Mouse (Mus musculus): ENCODE data around the gene Exoc3l2. TPM values are rescaled to one million over a fixed set of nuclear protein-coding genes. Genes with fewer than 3 reads are reported as not detected.

Exoc3l2 gene
- polyA plus RNA-seq, 1 experiment from 2014 or later = 1.2 TPM

DNA sequence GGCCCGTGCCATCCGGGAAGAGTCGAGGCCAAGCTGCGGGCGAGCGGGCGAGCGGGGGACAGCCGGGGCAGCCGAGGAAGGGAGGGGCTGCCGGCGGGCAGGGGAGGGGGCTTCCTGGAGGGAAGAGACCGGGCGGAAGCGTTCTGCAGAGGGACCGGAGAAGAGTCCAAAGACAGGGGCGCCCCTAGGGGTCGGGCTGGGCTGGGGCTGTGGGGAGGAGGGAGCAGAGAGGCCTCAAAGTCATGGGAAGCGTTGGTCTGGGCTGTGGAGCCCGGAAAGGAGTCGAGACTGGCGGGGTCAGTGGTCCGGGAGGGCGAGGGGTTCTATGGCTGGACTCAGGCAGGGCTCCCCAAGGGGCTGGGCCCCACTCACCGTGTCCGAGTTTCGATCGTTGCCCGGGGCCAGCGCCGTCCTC lies 5.1 kb upstream of the Exoc3l2 start:
- peak overlapping the region; percentile 99 for H3K4me3 ChIP-seq
- under 1% methylated on average over 31 of the region's 31 CpGs for WGBS
- no peaks in the 10 kb centered on the region for H3K9me3 ChIP-seq
- H3K4me1 ChIP-seq = peaks cover 42% of the 10 kb centered on the region
- H3K36me3 ChIP-seq (replicated peaks) = peaks cover 38% of the 10 kb centered on the region
- H3K27ac ChIP-seq (replicated peaks) = peak overlapping the region; percentile 94
- DNase-seq (ENCODE audit: low spot score) = peak; percentile 88
- peaks cover 4% of the 10 kb centered on the region for H3K27me3 ChIP-seq (replicated peaks; ENCODE audit: low read depth, poor library complexity, severe bottlenecking)

DNA sequence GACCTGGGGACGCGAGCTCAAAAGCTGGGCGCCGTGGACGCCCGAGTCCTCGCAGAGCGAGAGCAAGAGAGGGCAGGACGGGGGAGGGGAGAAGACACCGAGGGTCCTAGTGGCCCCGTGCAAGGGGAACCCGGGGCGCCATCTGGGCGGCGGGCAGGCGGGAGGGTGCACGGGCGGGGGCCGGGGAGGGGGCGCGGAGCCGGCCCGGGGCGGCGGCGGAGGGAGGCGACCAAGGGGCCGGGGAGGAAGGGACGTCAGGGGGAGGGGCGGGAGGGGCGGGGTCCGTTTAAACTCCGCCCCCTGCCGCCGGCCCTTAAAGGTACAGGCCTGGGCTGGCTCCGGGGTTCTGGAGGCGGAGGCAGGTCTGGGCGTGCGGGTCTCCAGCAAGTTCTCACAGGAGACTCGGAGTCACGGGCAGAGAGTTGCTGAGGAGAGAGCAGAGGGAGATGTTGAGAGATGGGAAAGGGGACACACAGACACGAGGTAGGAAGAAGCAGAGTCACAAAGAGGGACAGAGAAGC lies 4.5 kb upstream of the Exoc3l2 start, which contains the start of gene Mark4:
Gene Mark4 (minus strand): TSS at position 231 of the 521 bp plus-strand sequence.
- Histone ChIP-seq H3K9me3 (no peaks in the 10 kb centered on the region), H3K27ac (replicated peaks) (peak within 1 kb of the TSS; percentile 94), H3K4me1 (peaks cover 48% of the 10 kb centered on the region), H3K4me3 (peak within 1 kb of the TSS; percentile 99), H3K36me3 (replicated peaks) (peaks cover 33% of the 10 kb centered on the region), H3K27me3 (replicated peaks; ENCODE audit: low read depth, poor library complexity, severe bottlenecking) (peaks cover 9% of the 10 kb centered on the region)
- DNase-seq (ENCODE audit: low spot score) = peak; percentile 93
- 1% methylated on average over 36 of the region's 42 CpGs for WGBS

DNA sequence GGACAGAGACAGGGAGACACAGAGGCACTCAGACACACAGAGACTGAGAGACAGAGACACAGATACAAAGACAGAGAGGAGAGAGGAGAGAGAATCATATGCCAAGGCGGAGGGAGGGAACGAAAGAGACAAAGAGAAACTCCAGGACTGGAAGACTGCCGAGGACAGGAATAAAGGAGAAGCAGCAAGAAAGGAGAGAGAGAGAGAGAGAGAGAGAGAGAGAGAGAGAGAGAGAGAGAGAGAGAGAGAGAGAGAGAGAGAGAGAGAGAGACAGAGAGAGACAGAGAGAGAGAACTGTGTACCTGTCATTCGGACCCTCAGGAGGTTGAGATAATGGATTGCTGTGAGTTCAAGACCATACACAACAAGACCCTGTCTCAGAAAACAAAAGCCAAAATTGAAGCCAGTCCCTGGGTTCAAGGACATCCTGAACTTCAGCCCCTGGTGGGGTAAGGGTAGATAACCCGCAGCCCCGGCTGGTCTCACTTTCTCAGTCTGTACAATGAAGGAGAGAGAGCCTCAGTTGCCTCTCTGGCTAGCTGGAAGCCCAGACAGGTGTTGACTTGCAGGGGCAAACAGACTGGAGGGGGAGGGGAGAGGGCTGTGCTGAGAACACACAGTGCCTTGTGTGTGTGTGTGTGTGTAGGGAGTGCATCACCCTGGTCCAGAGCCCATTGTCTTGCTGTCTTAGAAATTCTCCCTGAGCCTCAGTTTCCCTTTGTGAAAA lies 3.8 kb upstream of the Exoc3l2 start:
- Histone ChIP-seq H3K4me3 (peak overlapping the region; percentile 99), H3K27me3 (replicated peaks; ENCODE audit: low read depth, poor library complexity, severe bottlenecking) (peaks cover 9% of the 10 kb centered on the region), H3K9me3 (no peaks in the 10 kb centered on the region), H3K27ac (replicated peaks) (peak overlapping the region; percentile 94), H3K4me1 (peaks cover 55% of the 10 kb centered on the region), H3K36me3 (replicated peaks) (peaks cover 27% of the 10 kb centered on the region)
- 17% methylated on average over 6 of the region's 6 CpGs for WGBS
- no peak for DNase-seq (ENCODE audit: low spot score)

DNA sequence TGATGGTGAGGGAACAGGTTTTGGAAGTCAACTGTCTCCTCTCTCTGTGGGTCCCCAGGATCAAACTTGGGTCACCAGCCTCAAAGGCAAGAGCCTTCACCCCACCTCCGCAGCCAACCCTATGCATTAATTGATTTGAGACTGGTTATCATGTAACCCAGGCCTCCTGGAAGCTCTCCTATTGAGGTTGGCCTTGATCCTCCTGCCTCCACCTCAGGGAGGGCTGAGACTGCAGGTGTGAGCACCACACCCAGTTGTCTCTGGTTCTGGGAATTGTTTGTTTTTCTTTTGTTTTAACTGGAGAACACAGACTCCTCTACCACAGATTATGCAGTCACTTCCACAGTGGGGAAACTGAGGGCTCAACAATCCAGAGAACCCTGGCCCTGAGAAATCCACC lies 2.6 kb upstream of the Exoc3l2 start:
- Histone ChIP-seq H3K9me3 (no peaks in the 10 kb centered on the region), H3K27me3 (replicated peaks; ENCODE audit: low read depth, poor library complexity, severe bottlenecking) (peaks cover 19% of the 10 kb centered on the region), H3K36me3 (replicated peaks) (peaks cover 15% of the 10 kb centered on the region), H3K27ac (replicated peaks) (no peak overlapping the region), H3K4me1 (peaks cover 66% of the 10 kb centered on the region), H3K4me3 (no peak overlapping the region)
- 76% methylated on average over 1 of the region's 1 CpGs for WGBS
- no peak for DNase-seq (ENCODE audit: low spot score)

DNA sequence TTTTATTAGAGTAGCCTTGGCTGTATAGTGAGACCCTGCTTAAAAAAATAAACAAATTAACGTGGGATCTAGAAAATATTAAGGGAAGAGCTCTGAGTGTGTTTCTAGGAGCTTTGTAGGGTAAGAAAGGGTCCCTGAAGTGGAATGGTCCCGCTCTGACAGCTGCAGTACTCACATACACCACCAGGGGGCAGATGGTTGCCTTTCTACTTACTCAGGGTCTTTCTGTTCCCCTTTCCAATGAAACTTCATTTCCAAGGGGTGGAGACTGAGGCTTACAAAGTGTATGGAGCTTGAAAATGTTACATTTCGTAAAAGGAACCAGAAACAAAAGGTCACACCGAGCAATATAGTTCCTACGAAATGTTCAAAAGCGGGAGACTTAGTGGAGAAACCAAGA lies 1.6 kb upstream of the Exoc3l2 start:
- Histone ChIP-seq H3K4me3 (no peak overlapping the region), H3K4me1 (peaks cover 61% of the 10 kb centered on the region), H3K9me3 (no peaks in the 10 kb centered on the region), H3K27ac (replicated peaks) (no peak overlapping the region), H3K36me3 (replicated peaks) (peaks cover 5% of the 10 kb centered on the region; the same call in 1 of the 2 replicates), H3K27me3 (replicated peaks; ENCODE audit: low read depth, poor library complexity, severe bottlenecking) (peaks cover 29% of the 10 kb centered on the region)
- 16% methylated on average over 6 of the region's 6 CpGs for WGBS
- DNase-seq (ENCODE audit: low spot score) = peak; percentile 88

DNA sequence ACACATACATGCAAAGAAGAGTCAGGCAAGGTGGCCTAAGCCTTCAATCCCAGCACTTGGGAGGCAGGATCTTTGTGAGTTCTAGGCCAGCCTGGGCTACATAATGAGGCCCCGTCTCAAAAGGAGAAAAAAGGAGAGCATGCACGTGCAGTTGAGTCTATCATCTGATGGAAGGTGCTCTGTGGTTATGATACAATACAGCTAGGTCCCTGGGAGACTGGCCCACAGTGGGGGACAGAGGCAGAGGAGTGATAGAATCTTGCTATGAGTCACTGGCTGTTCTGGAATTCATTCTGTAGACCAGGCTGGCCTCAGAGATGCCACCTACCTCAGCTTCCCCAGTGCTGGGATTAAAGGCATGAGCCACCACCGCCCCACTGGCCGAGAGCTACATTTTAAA lies 688 bp upstream of the Exoc3l2 start:
- Histone ChIP-seq H3K27ac (replicated peaks) (peak overlapping the region; percentile 71; the same call in 1 of the 2 replicates), H3K4me3 (peak overlapping the region; percentile 44; the same call in 1 of the 2 replicates), H3K4me1 (peaks cover 51% of the 10 kb centered on the region), H3K27me3 (replicated peaks; ENCODE audit: low read depth, poor library complexity, severe bottlenecking) (peaks cover 39% of the 10 kb centered on the region), H3K9me3 (no peaks in the 10 kb centered on the region), H3K36me3 (replicated peaks) (no peaks in the 10 kb centered on the region)
- DNase-seq (ENCODE audit: low spot score) = no peak
- 60% methylated on average over 4 of the region's 4 CpGs for WGBS

DNA sequence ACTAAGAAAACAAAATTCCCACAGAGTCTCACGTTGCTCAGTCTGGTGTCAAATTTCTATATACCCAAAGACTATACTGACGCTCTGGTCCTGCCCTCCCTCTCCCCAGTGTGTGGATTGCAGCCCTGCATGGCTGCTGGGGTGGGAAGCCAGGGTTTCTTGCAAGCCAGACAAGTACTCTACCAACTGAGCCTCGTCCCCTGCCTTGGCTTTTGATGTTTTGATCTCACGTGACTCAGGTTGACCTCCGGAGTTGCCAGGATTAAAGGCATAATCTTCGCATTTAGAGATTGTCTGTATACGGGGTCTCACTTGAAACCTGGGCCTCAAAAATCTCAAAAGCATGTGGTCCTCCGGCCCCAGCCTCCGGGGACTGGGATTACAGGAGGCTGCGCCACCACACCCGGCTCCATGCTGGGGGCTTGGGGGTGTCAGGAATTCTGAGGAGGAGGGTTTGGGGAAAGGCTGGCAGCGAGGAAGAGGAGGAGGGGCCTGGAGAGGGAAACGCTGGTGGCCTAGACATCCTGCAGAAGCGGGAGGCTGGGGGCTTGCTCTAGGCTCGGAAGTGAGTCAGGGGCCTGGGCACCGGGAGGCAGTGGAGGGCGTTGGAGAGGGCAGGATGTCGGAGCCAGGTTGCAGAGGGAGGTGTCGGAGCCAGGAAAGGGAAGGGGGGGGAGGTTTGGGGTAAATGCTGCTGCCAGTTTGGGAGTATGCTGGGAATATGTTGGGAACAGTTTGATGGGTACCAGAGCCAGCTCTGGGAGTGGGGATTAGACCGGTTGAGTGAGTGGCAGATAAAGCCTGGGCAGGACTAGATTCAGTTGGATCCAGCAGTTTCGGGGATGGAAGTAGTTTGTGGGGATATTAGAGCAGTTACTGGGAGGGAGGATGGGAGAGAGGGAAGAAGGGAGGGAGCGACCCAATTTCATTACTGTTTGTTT lies 1.5 kb downstream of the Exoc3l2 start:
- peak; percentile 77 for DNase-seq (ENCODE audit: low spot score)
- H3K36me3 ChIP-seq (replicated peaks) = no peaks in the 10 kb centered on the region
- no peaks in the 10 kb centered on the region for H3K9me3 ChIP-seq
- H3K27ac ChIP-seq (replicated peaks) = peak overlapping the region; percentile 85
- 6% methylated on average over 22 of the region's 22 CpGs for WGBS
- H3K27me3 ChIP-seq (replicated peaks; ENCODE audit: low read depth, poor library complexity, severe bottlenecking) = peaks cover 61% of the 10 kb centered on the region
- H3K4me3 ChIP-seq = peak overlapping the region; percentile 44
- H3K4me1 ChIP-seq = peaks cover 44% of the 10 kb centered on the region

DNA sequence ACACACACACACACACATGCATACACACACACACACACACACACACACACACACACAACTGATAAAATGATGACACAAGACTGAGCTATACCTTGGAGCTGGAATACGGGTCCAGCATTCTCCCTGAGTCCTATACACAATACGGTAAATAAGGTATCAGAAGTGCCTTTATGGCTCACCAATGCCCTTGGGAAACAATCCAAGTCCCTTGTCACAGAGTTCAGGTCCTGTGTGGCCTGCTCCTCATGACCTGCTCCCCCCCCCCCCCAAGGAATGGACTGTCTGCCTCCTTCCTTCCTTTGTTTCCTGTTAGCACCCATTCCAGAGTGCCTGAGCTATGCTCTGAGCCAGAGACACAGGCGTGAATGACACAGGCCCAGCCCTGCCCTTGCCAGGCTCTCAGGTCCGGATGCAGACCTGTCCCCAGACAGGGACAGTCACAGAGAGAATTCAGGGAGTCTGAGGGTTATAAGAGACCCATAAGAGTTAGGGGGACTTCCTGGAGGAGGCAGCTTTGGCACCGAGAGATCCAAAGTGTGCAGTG lies 3.5 kb downstream of the Exoc3l2 start:
- Histone ChIP-seq H3K9me3 (no peaks in the 10 kb centered on the region), H3K27ac (replicated peaks) (no peak overlapping the region), H3K36me3 (replicated peaks) (no peaks in the 10 kb centered on the region), H3K27me3 (replicated peaks; ENCODE audit: low read depth, poor library complexity, severe bottlenecking) (peaks cover 81% of the 10 kb centered on the region), H3K4me1 (peaks cover 47% of the 10 kb centered on the region), H3K4me3 (no peak overlapping the region)
- WGBS = 64% methylated on average over 5 of the region's 5 CpGs
- no peak for DNase-seq (ENCODE audit: low spot score)

DNA sequence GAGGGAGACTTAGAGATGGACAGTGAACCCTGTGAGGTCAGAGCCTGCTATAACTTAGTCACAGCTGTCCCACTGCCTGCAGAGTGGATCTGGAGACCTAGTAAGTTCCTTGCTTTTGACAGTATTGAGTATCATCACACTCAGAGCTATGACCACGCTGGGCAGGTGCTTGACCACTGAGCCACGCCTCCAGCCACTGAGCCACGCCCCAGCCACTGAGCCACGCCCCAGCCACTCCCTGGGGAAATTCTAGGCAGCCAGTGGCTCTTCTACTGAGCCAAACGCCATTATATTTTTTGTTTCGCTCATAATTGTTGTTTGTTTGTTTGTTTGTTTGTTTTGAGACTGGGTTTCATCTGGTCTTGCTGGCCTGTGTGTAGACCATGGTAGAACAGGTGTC lies 4.5 kb downstream of the Exoc3l2 start:
- 36% methylated on average over 6 of the region's 6 CpGs for WGBS
- peaks cover 91% of the 10 kb centered on the region for H3K27me3 ChIP-seq (replicated peaks; ENCODE audit: low read depth, poor library complexity, severe bottlenecking)
- H3K9me3 ChIP-seq = no peaks in the 10 kb centered on the region

DNA sequence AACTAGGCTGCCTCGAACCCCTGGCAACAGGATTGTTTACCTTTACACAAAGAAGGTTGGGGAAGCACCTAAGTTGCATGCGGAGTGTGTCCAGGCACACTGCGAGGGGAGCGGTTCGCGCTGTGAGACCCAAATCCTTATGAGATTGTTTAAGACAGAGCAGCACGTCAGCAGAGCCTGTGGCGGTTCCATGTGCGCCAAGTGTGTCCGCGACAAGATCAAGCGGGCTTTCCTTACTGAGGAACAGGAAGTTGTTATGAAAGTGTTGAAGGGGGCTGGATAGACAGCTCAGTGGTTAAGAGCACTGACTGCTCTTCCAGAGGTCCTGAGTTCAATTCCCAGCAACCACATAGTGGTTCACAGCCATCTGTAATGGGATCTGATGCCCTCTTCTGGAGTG lies 5.1 kb downstream of the Exoc3l2 start:
- Histone ChIP-seq H3K36me3 (replicated peaks) (no peaks in the 10 kb centered on the region), H3K27me3 (replicated peaks; ENCODE audit: low read depth, poor library complexity, severe bottlenecking) (peaks cover 91% of the 10 kb centered on the region), H3K9me3 (no peaks in the 10 kb centered on the region), H3K27ac (replicated peaks) (no peak overlapping the region), H3K4me1 (peaks cover 37% of the 10 kb centered on the region), H3K4me3 (no peak overlapping the region)
- DNase-seq (ENCODE audit: low spot score) = no peak
- WGBS = 72% methylated on average over 12 of the region's 12 CpGs

More for the DNA sequence above, 4.5 kb downstream of the Exoc3l2 start:
- Histone ChIP-seq H3K27ac (replicated peaks) (no peak overlapping the region), H3K36me3 (replicated peaks) (no peaks in the 10 kb centered on the region), H3K4me1 (peaks cover 44% of the 10 kb centered on the region), H3K4me3 (no peak overlapping the region)
- no peak for DNase-seq (ENCODE audit: low spot score)

DNA sequence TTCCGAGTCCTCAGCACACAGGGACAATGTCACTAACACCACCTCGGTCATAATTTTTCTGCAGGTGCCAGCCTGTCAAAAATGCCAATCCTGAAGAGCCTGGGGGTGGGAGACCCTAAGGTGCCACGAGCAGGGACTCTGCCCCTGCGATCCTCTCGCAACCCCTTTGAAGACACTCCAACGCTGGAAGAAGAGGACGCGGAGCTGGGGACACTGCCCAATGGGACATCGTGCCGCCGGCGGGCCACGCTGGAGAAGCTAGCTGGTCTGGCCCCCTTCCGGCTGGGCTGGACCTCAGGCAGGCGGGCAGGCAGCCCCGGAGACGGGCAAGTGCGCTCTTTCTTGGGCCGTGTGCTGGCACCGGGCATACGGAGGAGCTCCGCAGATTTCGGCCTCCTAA lies 6.3 kb downstream of the Exoc3l2 start:
- Histone ChIP-seq H3K27me3 (replicated peaks; ENCODE audit: low read depth, poor library complexity, severe bottlenecking) (peaks cover 99% of the 10 kb centered on the region), H3K4me1 (peaks cover 35% of the 10 kb centered on the region), H3K27ac (replicated peaks) (no peak overlapping the region), H3K36me3 (replicated peaks) (no peaks in the 10 kb centered on the region), H3K9me3 (no peaks in the 10 kb centered on the region), H3K4me3 (peak overlapping the region; percentile 4)
- WGBS = 17% methylated on average over 23 of the region's 23 CpGs
- DNase-seq (ENCODE audit: low spot score) = no peak

DNA sequence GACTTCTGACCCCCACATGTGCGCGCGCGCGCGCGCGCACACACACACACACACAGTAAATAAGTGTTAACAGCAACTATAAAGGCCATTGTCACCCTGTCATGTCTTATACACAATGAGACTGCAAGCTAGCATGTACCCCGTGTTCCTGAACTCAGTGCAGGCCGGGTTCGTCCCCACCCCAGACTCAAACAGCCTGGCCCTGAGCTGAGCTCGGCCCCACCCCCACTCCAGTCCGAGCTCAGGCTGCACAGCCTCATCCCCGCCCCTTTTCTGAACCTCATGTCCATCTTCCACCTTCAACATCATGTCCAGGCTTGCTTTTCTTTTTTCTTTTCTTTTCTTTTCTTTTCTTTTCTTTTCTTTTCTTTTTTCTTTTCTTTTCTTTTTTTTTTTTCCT lies 7.2 kb downstream of the Exoc3l2 start:
- H3K36me3 ChIP-seq (replicated peaks) = no peaks in the 10 kb centered on the region
- no peak for DNase-seq (ENCODE audit: low spot score)
- WGBS = 8% methylated on average over 14 of the region's 14 CpGs
- H3K27me3 ChIP-seq (replicated peaks; ENCODE audit: low read depth, poor library complexity, severe bottlenecking) = peaks cover 100% of the 10 kb centered on the region
- H3K4me1 ChIP-seq = peaks cover 27% of the 10 kb centered on the region
- peak overlapping the region; percentile 30; the same call in 1 of the 2 replicates for H3K4me3 ChIP-seq
- H3K27ac ChIP-seq (replicated peaks) = no peak overlapping the region
- no peaks in the 10 kb centered on the region for H3K9me3 ChIP-seq
